Mouse (Mus musculus) stomach, postnatal 0 days (tissue): ENCODE results near the gene Slit3. TPM values are rescaled to one million over a fixed set of nuclear protein-coding genes. Genes with fewer than 3 reads are reported as not detected.

Experiments used
- ATAC-seq: fragments of 200-750 bp; cut with Nextera tagmentation; 2 replicates; pipeline ENCODE4 v1.8.0; 2017; ENCODE audit not compliant: low FRiP score, low TSS enrichment
- DNase-seq: peaks from one replicate; pipeline ENCODE4 v3.0.0-alpha.2; 2016; ENCODE audit warnings: low spot score
- H3K27ac ChIP-seq: fragments of 300-500 bp; sonication (generic); replicated peaks from 2 replicates; pipeline ENCODE4 v1.5.1; 2014; ENCODE audit warnings: mild to moderate bottlenecking, control low read depth
- H3K27me3 ChIP-seq: fragments of 300-500 bp; sonication (generic); 2 replicates; pipeline ENCODE4 v1.6.1; 2014; ENCODE audit warnings: low read length; ENCODE audit not compliant: control insufficient read depth, insufficient read depth
- H3K36me3 ChIP-seq: fragments of 300-500 bp; sonication (generic); 2 replicates; pipeline ENCODE4 v1.6.1; 2014; ENCODE audit warnings: low read length, mixed read lengths; ENCODE audit not compliant: control insufficient read depth, insufficient read depth
- H3K4me1 ChIP-seq: fragments of 300-500 bp; sonication (generic); replicated peaks from 2 replicates; pipeline ENCODE4 v1.6.1; 2014; ENCODE audit warnings: antibody characterized with exemption; ENCODE audit not compliant: control insufficient read depth, insufficient read depth
- H3K4me2 ChIP-seq: fragments of 300-500 bp; sonication (generic); replicated peaks from 2 replicates; pipeline ENCODE4 v1.6.1; 2014; ENCODE audit warnings: low read depth, mild to moderate bottlenecking, control low read depth, moderate library complexity
- H3K4me3 ChIP-seq: fragments of 300-500 bp; sonication (generic); 2 replicates; pipeline ENCODE4 v1.5.1; 2014; ENCODE audit warnings: low read depth, low read length, control low read depth
- H3K9ac ChIP-seq: fragments of 300-500 bp; sonication (generic); 2 replicates; pipeline ENCODE4 v1.6.1; 2014; ENCODE audit warnings: mild to moderate bottlenecking, low read length, control low read depth, mixed read lengths
- H3K9me3 ChIP-seq: fragments of 300-500 bp; sonication (generic); 2 replicates; pipeline ENCODE4 v1.6.1; 2016; ENCODE audit warnings: low read length; ENCODE audit not compliant: control insufficient read depth
- CTCF ChIP-seq: IDR thresholded peaks from 2 replicates; pipeline ENCODE4 v1.5.1; 2016; ENCODE audit warnings: antibody characterized with exemption, low read depth, mild to moderate bottlenecking, moderate library complexity
- EP300 ChIP-seq: optimal IDR thresholded peaks from 2 replicates; pipeline ENCODE3; 2016; ENCODE audit warnings: antibody characterized with exemption
- WGBS: fragments of 180-500 bp; shearing (Covaris S2); extraction: QIAGEN DNeasy Blood & Tissue Kit; methylation state at CpG from one replicate; pipeline ENCODE4 v1.1.7; 2014; 5-methylcytosine and 5-hydroxymethylcytosine counted together
- polyA plus RNA-seq: library from polyadenylated mRNA; unstranded; fragments of >200 nt; fragmentation: Nextera tagmentation; extraction: Ambion mirVana; gene quantifications from 2 replicates; pipeline ENCODE4 v1.2.1, GENCODE M21; 2015

Slit3 gene
- polyA plus RNA-seq, 1 experiment from 2014 or later: 8.1 TPM

DNA sequence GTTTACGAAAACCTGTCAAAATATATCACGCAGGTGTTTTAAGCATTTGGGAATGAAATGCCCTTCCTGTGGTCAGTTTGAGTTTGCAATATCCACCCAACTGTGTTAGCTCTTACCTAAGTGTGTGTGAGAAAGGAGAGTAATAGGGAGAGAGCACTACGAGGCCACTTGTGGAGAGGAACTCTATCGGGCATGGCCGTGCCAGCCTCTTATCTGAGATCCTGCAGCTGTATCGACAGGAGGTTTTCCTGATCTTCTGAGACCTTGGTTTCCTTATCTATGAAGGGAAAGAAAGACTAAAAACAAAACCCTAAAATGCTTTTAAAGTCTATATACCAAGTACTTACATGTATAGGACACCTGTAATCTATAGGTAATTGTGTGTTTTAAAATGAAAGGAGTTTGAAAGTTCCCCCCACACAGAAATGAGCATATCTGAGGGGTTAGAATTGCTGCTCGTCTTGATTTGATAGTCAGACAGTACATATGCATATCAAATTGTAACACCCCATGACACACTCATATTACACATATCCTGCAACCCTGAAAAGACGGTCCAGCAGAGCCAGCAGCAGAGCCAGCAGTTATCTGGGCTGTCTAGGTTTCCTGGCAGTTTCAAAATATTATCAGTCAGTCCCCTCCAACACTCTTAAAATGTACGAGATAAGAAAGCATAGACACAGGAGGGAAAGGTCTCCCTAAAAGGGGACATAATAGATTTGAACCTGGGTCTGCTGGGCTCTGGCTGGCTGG, 360.8 kb downstream of the Slit3 start:
- 75% methylated on average over 9 of the region's 9 CpGs for WGBS
- Histone ChIP-seq H3K4me1 (no peaks in the 10 kb centered on the region), H3K4me3 (no peak overlapping the region), H3K27ac (no peak overlapping the region), H3K27me3 (no peaks in the 10 kb centered on the region), H3K9ac (no peak overlapping the region), H3K9me3 (no peaks in the 10 kb centered on the region), H3K4me2 (no peak overlapping the region), H3K36me3 (no peaks in the 10 kb centered on the region)
- DNase-seq (no peak), ATAC-seq (no peak)
- TF ChIP-seq EP300 (no peak), CTCF (no peak)

DNA sequence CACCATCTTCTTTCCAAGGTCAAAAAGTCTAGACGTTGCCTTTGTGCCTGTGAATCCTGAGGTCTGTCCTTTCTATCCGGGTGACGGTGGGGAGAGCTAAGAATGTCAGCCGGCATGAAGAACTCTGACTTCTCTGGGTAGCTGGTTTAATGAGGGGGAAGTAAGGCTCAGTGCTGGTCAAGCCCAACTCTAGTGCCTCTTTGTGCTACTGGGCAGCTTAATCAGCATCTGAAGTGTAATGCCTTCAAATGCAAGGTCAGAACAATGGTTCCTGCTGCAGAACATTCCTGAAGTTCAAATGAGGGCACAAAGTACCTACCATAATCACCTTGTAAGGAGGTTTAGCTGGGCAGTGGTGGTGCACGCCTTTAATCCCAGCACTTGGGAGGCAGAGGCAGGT, 366.9 kb downstream of the Slit3 start:
- TF ChIP-seq EP300 (no peak), CTCF (no peak)
- Histone ChIP-seq H3K27me3 (no peaks in the 10 kb centered on the region), H3K9ac (no peak overlapping the region), H3K4me3 (no peak overlapping the region), H3K9me3 (no peaks in the 10 kb centered on the region), H3K36me3 (no peaks in the 10 kb centered on the region), H3K27ac (no peak overlapping the region), H3K4me1 (no peaks in the 10 kb centered on the region), H3K4me2 (no peak overlapping the region)
- ATAC-seq (no peak), DNase-seq (no peak)
- WGBS: 93% methylated on average over 5 of the region's 5 CpGs

DNA sequence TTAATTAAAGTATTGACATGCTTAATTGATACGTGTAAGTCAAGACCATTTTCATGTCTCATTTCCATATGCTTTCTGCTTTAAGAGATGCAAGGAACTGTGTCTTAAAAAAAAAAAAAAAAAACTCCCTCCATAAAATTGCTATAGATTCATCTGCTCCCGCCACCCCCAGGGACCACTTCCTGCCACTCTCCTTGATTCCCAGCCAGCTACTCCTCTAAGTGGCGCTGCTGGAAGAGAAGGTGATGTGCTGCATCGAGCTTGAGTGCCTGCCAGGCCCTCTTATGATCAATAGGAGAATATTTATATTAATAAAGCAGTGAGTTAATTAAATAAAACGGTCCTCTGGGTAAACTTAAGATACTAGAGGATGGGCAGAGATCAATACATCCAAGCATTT, 370.7 kb downstream of the Slit3 start:
- Histone ChIP-seq H3K4me2 (no peak overlapping the region), H3K27ac (no peak overlapping the region), H3K9ac (no peak overlapping the region), H3K4me1 (no peaks in the 10 kb centered on the region), H3K4me3 (no peak overlapping the region), H3K27me3 (no peaks in the 10 kb centered on the region), H3K9me3 (no peaks in the 10 kb centered on the region), H3K36me3 (no peaks in the 10 kb centered on the region)
- WGBS: 69% methylated on average over 5 of the region's 5 CpGs
- no peak for ATAC-seq
- TF ChIP-seq EP300 (no peak), CTCF (no peak)
- no peak for DNase-seq

DNA sequence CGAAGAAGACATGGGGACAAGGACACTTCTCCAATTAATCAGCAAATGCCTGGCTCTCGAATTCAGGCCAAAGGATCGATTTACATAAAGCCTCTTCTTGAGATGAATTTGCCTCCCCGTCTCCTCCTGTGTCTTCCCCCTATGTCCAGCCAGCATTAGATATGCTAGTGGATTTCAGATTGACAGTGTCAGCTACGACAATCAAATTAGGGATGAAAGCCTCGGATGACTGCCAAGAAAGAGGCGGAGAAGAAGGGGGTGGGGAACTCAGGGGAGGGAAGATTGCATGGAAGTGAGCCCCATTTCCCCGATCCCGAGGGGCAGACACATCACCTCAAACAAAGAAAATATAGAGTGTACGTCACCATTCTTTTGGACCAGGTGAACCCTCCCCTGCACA, 375.9 kb downstream of the Slit3 start:
- Histone ChIP-seq H3K4me1 (no peaks in the 10 kb centered on the region), H3K4me3 (no peak overlapping the region), H3K9ac (no peak overlapping the region), H3K4me2 (no peak overlapping the region), H3K9me3 (no peaks in the 10 kb centered on the region), H3K36me3 (no peaks in the 10 kb centered on the region), H3K27me3 (no peaks in the 10 kb centered on the region), H3K27ac (no peak overlapping the region)
- DNase-seq (no peak), ATAC-seq (no peak)
- TF ChIP-seq CTCF: no peak
- TF ChIP-seq EP300: no peak
- WGBS: 69% methylated on average over 10 of the region's 10 CpGs

DNA sequence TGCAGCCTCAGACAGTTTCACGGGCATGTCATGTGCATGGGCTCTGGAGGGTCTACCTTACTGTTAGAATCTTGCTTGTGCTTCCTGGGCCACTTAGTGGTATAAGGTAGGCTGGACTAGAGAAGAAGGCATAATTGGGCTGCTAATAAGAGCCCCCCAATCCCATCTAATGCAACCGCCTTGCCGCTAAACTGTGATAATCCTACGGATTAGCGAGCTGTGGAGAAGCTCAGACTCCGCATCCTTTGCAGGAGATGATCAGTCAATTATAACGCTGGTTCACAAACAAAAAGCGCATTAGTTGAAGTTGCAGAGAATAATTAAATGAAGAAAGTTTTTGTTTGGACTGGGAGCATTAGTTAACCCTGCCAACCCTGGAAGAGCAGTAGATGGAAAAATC, 376.9 kb downstream of the Slit3 start:
- ATAC-seq (no peak), DNase-seq (no peak)
- WGBS: 74% methylated on average over 8 of the region's 8 CpGs
- H3K27me3 ChIP-seq: no peaks in the 10 kb centered on the region
- no peak overlapping the region for H3K27ac ChIP-seq
- TF ChIP-seq EP300 (no peak), CTCF (no peak)
- no peak overlapping the region for H3K9ac ChIP-seq
- H3K9me3 ChIP-seq: no peaks in the 10 kb centered on the region
- H3K36me3 ChIP-seq: no peaks in the 10 kb centered on the region
- H3K4me1 ChIP-seq: no peaks in the 10 kb centered on the region
- no peak overlapping the region for H3K4me2 ChIP-seq
- H3K4me3 ChIP-seq: no peak overlapping the region

DNA sequence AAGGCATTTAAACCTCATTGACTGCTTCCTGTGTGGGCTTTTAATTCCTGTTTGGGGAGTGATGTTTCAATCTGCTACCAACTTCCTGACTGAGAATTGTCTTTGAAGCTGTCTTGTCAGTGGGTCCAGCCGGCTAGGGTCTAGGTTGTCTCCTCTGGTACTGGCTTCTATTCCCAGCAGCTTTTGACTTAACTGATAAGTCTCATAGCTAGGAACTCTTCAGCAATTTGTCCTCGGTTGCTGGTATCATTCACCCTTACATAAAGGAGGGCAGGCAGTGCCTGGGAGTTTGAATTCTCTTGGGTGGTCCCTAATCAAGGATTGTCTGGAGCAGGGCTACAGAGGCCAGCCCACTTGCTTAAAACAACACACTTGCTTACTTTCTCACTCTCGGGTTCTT, 381.1 kb downstream of the Slit3 start:
- H3K27me3 ChIP-seq: no peaks in the 10 kb centered on the region
- H3K4me3 ChIP-seq: no peak overlapping the region
- no peaks in the 10 kb centered on the region for H3K36me3 ChIP-seq
- H3K9me3 ChIP-seq: no peaks in the 10 kb centered on the region
- TF ChIP-seq CTCF (no peak), EP300 (no peak)
- ATAC-seq: no peak
- 25% methylated on average over 3 of the region's 3 CpGs for WGBS
- no peaks in the 10 kb centered on the region for H3K4me1 ChIP-seq
- H3K9ac ChIP-seq: no peak overlapping the region
- no peak for DNase-seq
- no peak overlapping the region for H3K4me2 ChIP-seq
- H3K27ac ChIP-seq: no peak overlapping the region
